12 mouse cellular contexts compared by ENCODE assay signal in genomic region chr17:11107916-11108315, GRCm38 (mm10).
DNase-seq lines count a peak whose midpoint lies in the region; TF ChIP-seq lines count a peak whose summit lies in the region.
"Had no signal": no experiment of that assay in that cellular context is flagged by ENCODE, and none has a peak within 500 bp of the region (broad histone marks: within the 10 kb centered on the region; RNA-seq: fewer than 3 reads in every experiment).

No protein-coding gene starts in this region.

- H3K4me3 ChIP-seq in lung, adult 2 months (replicated peaks; ENCODE audit: extremely low read depth, low read depth, low read length) = no peak overlapping the region
- H3K4me3 ChIP-seq: heart, embryonic 15.5 days had no signal

- no peaks in the 10 kb centered on the region for H3K4me1 ChIP-seq in lung, adult 2 months (ENCODE audit: control insufficient read depth, insufficient read depth, low read length)
- H3K4me1 ChIP-seq: heart, embryonic 15.5 days had no signal

- WGBS in lung, adult 2 months = 72% methylated on average over 2 of the region's 2 CpGs

- TF ChIP-seq CTCF in lung, adult 2 months (IDR thresholded peaks at IDR 0.05; ENCODE audit: insufficient read depth, low read length) = no peak

- no peak for TF ChIP-seq POLR2A in lung, adult 2 months (IDR thresholded peaks at IDR 0.05; ENCODE audit: borderline replicate concordance, extremely low read depth, low read depth, low read length)

- DNase-seq in cerebellum, adult 9-11 months = peak; percentile 24
- no peak for DNase-seq in cerebellum, postnatal 14 days
- DNase-seq in right cerebral cortex, adult 2 months (ENCODE audit: low spot score in 2 of 2) = peak; percentile 34 to 49
- no peak for DNase-seq in right cerebral cortex, postnatal 14 days
- peak; percentile 26 to 42 for DNase-seq in left cerebral cortex, adult 9 months (ENCODE audit: low spot score in 2 of 2)
- no peak for DNase-seq in c-Kit-positive CD71-positive TER-119-positive erythroid progenitor cells, embryonic 14.5 days (ENCODE audit: low spot score)
- no peak for DNase-seq in lung, adult 2 months
- DNase-seq in ovary, postnatal 14 days (ENCODE audit: low spot score) = no peak
- DNase-seq: kidney, postnatal 10 days; liver; lung, postnatal 14 days had no signal

Comparison
In these comparisons a context has a peak if more than half of its experiments do, and no peak if none do; other contexts are left out.
1. DNase-seq: peak in cerebellum, adult 9-11 months (single experiment), right cerebral cortex, adult 2 months (2 of 2) and left cerebral cortex, adult 9 months (2 of 2); none in cerebellum, postnatal 14 days (0 of 2), right cerebral cortex, postnatal 14 days (single experiment), c-Kit-positive CD71-positive TER-119-positive erythroid progenitor cells, embryonic 14.5 days (single experiment), lung, adult 2 months (single experiment) and ovary, postnatal 14 days (single experiment).